Mouse (Mus musculus) thymus, postnatal 4 days (tissue): ENCODE data around the gene Nt5dc3.
A peak's percentile ranks its signal among the peaks of the same experiment; 100 is the strongest.

ENCODE experiments used
- DNase-seq: peaks from one replicate; pipeline ENCODE4 v3.0.0; 2021

Nt5dc3 gene

GRCm38 (mm10) chr10:86778398-86779116, at the start of gene Nt5dc3:
Nt5dc3 (plus strand) TSS chr10:86779005.
- peak; percentile 96 for DNase-seq

- DNase-seq: peak; percentile 95
Measured at GRCm38 (mm10) chr10:86730823-86731499, 47.8 kb upstream of the Nt5dc3 start.

GRCm38 (mm10) chr10:86731500-86731863, 47.3 kb upstream of the Nt5dc3 start:
- DNase-seq: no peak

GRCm38 (mm10) chr10:86735036-86735435, 43.8 kb upstream of the Nt5dc3 start:
- DNase-seq: peak; percentile 24

GRCm38 (mm10) chr10:86742918-86743317, 35.9 kb upstream of the Nt5dc3 start:
- no peak for DNase-seq

GRCm38 (mm10) chr10:86744306-86744705, 34.5 kb upstream of the Nt5dc3 start:
- no peak for DNase-seq

- no peak for DNase-seq
Measured at GRCm38 (mm10) chr10:86755816-86756502, 22.8 kb upstream of the Nt5dc3 start.

- DNase-seq: no peak
Measured at GRCm38 (mm10) chr10:86757724-86758123, 21.1 kb upstream of the Nt5dc3 start.

- DNase-seq: no peak
Measured at GRCm38 (mm10) chr10:86758211-86758610, 20.6 kb upstream of the Nt5dc3 start.

- no peak for DNase-seq
Measured at GRCm38 (mm10) chr10:86761236-86761635, 17.6 kb upstream of the Nt5dc3 start.

GRCm38 (mm10) chr10:86761722-86762383, 17.0 kb upstream of the Nt5dc3 start:
- no peak for DNase-seq

GRCm38 (mm10) chr10:86762384-86762730, 16.4 kb upstream of the Nt5dc3 start:
- no peak for DNase-seq

GRCm38 (mm10) chr10:86763672-86764071, 15.1 kb upstream of the Nt5dc3 start, which contains the start of gene Gm49358:
Gm49358 (plus strand) TSS chr10:86763972.
- DNase-seq: no peak

- DNase-seq: no peak
Measured at GRCm38 (mm10) chr10:86765344-86765966, 13.3 kb upstream of the Nt5dc3 start.

- no peak for DNase-seq
Measured at GRCm38 (mm10) chr10:86769216-86769615, 9.6 kb upstream of the Nt5dc3 start.

- DNase-seq: no peak
Measured at GRCm38 (mm10) chr10:86769797-86770196, 9.0 kb upstream of the Nt5dc3 start.

GRCm38 (mm10) chr10:86771701-86772100, 7.1 kb upstream of the Nt5dc3 start:
- no peak for DNase-seq

- DNase-seq: no peak
Measured at GRCm38 (mm10) chr10:86772231-86772631, 6.6 kb upstream of the Nt5dc3 start.

- no peak for DNase-seq
Measured at GRCm38 (mm10) chr10:86773360-86773759, 5.4 kb upstream of the Nt5dc3 start.

- DNase-seq: no peak
Measured at GRCm38 (mm10) chr10:86776281-86776680, 2.5 kb upstream of the Nt5dc3 start.

GRCm38 (mm10) chr10:86777614-86778319, 1.0 kb upstream of the Nt5dc3 start:
- peak; percentile 20 for DNase-seq

- no peak for DNase-seq
Measured at GRCm38 (mm10) chr10:86779117-86779755, 431 bp downstream of the Nt5dc3 start.
